Mouse (Mus musculus) retina, postnatal 7 days (tissue): ENCODE results near the gene Gfod1.

Experiments used
- DNase-seq: peaks from one replicate; pipeline ENCODE4 v3.0.0-alpha.2; 2012; ENCODE audit warnings: low read depth, low spot score

The Gfod1 gene

DNA sequence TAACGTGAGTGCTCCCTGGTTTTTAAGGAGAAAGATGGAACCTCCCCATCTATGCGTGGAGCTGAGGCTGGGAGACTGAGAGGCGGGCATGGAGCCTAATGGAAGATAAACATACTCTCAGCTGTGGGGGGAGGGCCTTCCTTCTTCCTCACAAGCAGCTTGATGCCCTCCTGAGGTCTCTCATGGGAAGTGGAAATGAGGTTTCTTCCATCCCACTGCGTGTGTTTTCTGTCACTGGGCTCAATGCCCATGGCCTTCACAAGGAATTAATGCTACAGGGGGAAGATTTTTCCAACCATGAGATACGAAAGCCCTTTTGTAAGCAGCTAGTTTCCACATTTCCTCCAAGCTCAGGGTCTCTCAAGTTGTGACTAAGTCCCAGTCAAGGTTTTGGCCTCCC lies 100.3 kb downstream of the Gfod1 start:
- no peak for DNase-seq

GRCm38 (mm10) chr13:43203234-43203633 lies 100.7 kb downstream of the Gfod1 start:
- DNase-seq = no peak

DNA sequence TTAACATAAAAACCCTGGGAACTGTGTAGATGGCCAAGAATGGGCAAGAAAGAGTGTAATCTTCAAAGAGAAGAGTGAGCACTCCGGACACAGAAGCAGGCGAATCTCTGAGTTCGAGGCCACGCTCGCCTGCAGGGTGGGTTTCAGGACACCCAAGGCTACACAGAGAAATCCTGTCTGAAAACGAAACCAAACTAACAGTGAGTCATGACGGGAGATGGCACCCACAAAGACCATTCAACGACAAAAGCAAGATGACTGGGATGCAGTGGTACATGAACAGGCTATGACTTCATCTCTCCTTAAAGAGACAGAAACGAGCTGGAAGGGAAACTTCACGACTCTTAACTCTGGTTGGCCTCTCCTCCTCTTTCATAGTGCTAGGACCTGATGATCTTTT lies 101.6 kb downstream of the Gfod1 start:
- no peak for DNase-seq

DNA sequence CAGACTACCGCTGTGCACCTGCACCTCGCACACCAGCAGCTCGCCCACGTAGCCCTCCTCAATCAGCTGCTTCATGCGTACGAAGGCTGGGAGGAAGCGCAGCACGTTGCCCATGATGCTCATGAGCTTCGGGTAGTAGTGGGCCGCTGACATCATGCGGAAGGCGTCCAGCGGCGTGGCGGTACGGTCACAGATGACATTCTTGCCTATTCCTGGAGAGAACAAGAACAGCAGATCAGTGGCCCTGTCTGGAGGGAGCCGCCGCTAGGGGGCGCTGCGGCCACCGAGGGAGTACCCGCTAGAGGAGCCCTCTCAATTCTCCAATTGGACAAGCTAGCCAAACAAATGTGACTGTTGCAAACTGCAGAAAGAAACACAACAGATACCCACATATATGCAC lies 102.9 kb downstream of the Gfod1 start:
- DNase-seq = no peak

- DNase-seq = no peak
These were observed 103.5 kb downstream of the Gfod1 start for GRCm38 (mm10) chr13:43200473-43200872.

DNA sequence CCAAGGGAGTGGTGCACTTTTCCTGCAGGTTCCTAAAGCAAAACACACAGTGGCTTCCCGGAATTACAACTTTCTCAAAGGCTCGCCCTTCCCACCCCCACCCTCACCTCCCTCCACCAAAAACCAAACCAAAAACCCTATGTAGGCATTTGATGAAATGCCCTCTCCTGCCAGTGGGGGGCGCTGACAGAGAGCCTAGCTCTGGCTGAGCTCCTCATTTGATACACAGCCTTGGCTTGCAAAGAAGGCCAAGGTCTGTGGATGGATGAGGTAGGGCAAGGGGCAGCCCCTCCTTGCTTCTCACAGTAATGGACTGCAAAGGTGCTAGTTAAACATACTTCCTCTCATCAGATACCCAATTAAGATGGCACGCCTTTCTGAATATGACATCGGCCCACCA lies 104.2 kb downstream of the Gfod1 start:
- DNase-seq = no peak

GRCm38 (mm10) chr13:43199282-43199681 lies 104.7 kb downstream of the Gfod1 start:
- no peak for DNase-seq

GRCm38 (mm10) chr13:43197187-43197586 lies 106.8 kb downstream of the Gfod1 start:
- DNase-seq = no peak

GRCm38 (mm10) chr13:43196000-43196399 lies 108.0 kb downstream of the Gfod1 start:
- DNase-seq = no peak

DNA sequence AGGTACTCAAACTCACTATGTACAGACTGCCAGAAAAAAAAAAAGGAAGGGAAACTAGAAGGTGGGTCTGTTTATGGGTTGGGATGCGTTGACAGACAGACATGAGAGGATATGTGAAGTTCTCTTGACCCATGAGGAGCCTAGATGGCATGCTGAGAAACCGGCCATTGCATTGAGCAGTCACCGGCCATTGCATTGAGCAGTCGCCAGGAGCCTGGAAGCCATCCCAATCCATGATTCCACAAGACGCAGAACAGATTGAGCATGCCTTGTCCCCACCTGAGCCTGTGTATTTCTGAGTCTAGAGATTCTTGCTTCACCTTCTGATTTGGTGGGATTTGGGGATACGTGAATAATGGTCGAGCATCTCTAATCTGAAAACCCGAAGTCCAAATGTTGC lies 110.0 kb downstream of the Gfod1 start:
- DNase-seq = no peak

DNA sequence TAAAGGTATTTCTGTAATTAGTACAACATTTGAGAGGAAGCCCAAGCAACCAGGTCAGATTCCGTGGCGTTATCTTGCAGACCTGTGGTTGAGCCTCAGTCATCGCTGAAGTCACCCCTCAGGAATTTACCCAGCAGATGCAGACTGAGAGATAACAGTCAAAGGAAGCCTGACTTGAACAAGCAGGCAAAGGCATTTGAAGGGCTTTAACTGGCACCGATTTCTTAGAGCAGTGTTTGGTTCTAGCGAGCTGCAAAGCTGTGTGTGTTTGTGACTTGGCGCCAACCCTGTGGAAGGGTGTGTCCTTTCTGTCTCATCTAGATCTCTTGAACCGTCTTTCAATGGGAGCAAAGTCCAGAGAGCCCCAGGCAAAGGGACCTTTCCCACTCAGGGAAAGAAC lies 110.7 kb downstream of the Gfod1 start:
- no peak for DNase-seq

DNA sequence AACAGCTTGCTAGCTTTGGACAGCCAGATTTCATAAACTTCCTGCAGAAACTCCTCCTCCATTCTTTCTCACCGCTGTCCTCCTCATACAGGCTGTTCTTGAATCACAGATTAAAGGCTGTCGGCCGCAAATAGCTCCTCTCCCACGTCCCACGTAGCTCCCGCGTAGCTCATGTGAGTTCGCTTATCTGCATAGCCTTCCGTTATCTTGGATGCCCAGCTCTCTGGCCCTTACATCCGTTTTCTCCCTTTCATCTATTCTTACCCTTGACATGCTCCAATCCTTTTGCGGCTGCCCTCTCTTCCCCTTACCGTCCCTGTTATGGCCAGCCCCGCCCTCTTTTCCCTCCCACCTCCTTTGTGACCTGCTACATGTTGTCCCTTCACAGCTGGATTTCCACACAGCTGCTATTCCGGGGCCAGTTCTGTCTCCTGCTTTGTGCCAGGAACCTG lies 112.2 kb downstream of the Gfod1 start:
- no peak for DNase-seq

- no peak for DNase-seq
These were observed 112.7 kb downstream of the Gfod1 start for GRCm38 (mm10) chr13:43191290-43191689.

DNA sequence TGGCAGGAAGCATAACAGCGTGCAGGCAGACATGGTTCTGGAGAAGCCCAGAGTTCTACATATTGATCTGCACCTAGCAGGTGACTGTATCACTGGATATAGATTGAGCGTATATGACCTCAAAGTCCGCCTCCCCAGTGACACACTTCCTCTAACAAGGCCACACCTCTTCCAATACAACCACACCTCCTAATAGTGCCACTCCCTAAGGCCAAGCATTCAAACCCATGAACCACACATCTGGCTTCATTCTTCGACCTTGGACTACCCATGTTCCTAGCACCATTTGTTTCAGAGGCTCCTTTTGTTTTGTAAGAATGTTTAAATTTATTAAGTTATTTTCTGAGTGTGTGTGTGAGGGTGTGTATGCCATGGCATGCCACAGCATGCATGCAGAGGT lies 116.2 kb downstream of the Gfod1 start:
- no peak for DNase-seq

DNA sequence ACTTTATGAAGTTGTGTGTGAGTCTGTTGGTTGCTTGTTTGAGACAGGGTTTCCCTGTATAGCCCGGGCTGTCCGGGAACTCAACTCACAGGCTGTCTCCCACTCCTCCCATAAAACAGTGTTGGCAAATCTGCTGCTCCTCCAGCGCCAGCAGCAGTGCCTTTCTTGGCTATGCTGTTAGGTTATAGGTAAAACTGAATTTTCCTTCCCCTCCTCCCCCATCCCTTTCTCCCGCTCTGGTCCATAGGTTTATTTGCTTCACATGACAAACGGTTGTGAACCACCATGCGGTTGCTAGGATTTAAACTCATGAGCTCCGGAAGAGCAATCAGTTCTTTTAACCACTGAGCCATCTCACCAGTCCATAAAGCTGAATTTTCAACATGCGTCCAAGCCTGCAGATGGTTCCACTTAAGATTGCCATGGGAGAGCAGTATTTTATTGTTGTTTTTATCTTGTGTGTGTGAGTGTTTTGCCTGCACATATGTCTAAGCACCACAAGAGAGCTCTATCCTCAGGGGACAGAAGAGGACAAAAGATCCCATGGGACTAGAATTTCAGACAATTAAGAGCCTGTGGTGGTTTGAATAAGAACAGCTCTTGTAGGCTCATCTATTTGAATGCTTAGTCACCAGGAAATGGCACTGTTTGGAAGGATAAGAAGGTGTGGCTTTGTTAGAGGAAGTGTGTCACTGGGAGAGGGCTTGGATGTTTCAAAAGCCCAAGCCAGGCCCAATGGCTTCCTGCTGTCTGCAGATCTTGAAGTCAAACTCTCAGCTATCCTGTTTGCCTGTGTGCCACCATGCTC lies 120.5 kb downstream of the Gfod1 start:
- no peak for DNase-seq

DNA sequence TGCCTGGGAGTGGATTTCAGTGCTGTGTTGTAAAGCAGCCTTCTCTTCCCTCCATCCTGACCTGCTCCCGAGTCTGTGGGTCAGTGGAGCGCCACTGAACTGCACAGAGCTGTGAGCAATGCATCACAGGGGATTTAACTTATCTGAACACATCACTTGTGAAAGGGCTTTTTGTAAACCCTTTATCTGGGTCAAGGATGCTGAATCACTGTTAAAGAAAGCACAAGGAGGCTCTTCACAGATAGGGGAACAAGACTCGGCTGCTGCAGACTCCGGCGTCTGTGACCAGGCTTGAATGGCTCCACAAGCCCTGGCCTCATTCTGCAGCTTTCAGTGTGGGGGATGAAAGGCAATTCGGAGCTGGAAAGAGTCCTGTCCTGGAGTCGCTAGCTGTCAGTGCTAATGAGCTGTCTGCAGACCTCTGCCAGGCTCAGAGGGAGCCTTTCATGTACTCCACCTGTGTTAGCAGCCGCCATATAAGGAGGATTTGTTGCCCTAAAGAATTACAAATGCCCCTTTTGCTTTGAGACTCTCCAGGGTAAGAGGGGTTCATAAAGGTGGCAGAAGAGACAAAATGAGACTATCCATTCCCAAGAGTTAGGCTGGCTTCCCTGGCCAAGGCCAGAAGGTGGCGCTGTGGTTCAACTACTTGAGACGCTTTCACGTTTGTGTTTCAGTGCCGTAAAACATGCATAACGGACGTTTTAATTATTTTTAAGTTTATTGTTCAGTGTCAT lies 121.3 kb downstream of the Gfod1 start:
- DNase-seq = peak; percentile 87

DNA sequence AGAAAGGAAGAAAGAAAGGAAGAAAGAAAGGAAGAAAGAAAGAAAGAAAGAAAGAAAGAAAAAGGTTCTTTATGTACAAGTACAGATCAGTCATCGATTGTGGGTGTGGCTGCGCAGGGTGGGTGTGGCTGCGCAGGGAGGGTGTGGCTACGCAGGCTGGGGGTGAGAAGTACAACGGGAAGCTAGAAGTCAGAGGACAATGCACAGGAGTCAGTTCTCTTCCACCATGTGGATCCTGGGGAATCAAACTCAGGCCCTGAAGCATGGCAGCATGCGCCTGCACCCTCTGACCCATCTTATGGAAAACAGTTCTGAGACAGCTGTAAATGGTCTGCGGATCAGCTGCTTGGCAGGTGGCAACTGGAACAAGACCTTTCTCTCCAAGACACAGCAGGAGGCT lies 122.9 kb downstream of the Gfod1 start:
- DNase-seq = no peak

GRCm38 (mm10) chr13:43177317-43177716 lies 126.7 kb downstream of the Gfod1 start:
- no peak for DNase-seq

- DNase-seq = no peak
These were observed 127.3 kb downstream of the Gfod1 start for GRCm38 (mm10) chr13:43176676-43177075.

DNA sequence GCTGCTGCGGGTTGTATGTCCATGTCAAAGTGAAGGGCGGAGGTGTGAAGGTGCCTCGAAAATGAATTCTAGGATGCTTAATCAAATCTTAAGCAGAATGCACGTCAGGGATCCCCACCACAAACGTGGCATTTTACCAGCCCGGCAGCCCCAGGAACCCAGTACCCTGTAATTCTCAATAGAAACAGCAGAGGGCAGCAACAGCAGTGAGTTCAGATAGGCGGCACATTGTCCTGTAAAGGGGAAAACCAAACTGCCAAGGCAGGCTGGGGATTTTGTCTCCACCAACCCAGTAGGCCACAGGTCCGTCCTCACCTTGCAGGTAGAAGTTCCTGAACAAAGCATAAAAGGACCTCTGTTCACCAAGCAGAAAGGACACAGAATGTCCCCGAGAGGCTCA lies 130.7 kb downstream of the Gfod1 start:
- DNase-seq = peak; percentile 60

GRCm38 (mm10) chr13:43172036-43172713 lies 131.8 kb downstream of the Gfod1 start:
- DNase-seq = no peak

GRCm38 (mm10) chr13:43171020-43171710 lies 132.8 kb downstream of the Gfod1 start, which contains the start of gene Tbc1d7:
Tbc1d7 (minus strand) TSS chr13:43171501.
- DNase-seq = peak; percentile 97
